Mouse (Mus musculus) stomach, postnatal 0 days (tissue): ENCODE measurements around the gene Psg17. TPM values are rescaled to one million over a fixed set of nuclear protein-coding genes. Genes with fewer than 3 reads are reported as not detected.
"Not testable (repeated sequence)": the region's sequence is repeated elsewhere in the genome, so short reads cannot be mapped to it uniquely, and the experiment has no call there.

Experiments
- ATAC-seq: fragments of 200-750 bp; cut with Nextera tagmentation; 2 replicates; pipeline ENCODE4 v1.8.0; 2017; ENCODE audit not compliant: low FRiP score, low TSS enrichment
- DNase-seq: peaks from one replicate; pipeline ENCODE4 v3.0.0-alpha.2; 2016; ENCODE audit warnings: low spot score
- H3K27ac ChIP-seq: fragments of 300-500 bp; sonication (generic); replicated peaks from 2 replicates; pipeline ENCODE4 v1.5.1; 2014; ENCODE audit warnings: mild to moderate bottlenecking, control low read depth
- H3K27me3 ChIP-seq: fragments of 300-500 bp; sonication (generic); 2 replicates; pipeline ENCODE4 v1.6.1; 2014; ENCODE audit warnings: low read length; ENCODE audit not compliant: control insufficient read depth, insufficient read depth
- H3K36me3 ChIP-seq: fragments of 300-500 bp; sonication (generic); 2 replicates; pipeline ENCODE4 v1.6.1; 2014; ENCODE audit warnings: low read length, mixed read lengths; ENCODE audit not compliant: control insufficient read depth, insufficient read depth
- H3K4me1 ChIP-seq: fragments of 300-500 bp; sonication (generic); replicated peaks from 2 replicates; pipeline ENCODE4 v1.6.1; 2014; ENCODE audit warnings: antibody characterized with exemption; ENCODE audit not compliant: control insufficient read depth, insufficient read depth
- H3K4me2 ChIP-seq: fragments of 300-500 bp; sonication (generic); replicated peaks from 2 replicates; pipeline ENCODE4 v1.6.1; 2014; ENCODE audit warnings: low read depth, mild to moderate bottlenecking, control low read depth, moderate library complexity
- H3K4me3 ChIP-seq: fragments of 300-500 bp; sonication (generic); 2 replicates; pipeline ENCODE4 v1.5.1; 2014; ENCODE audit warnings: low read depth, low read length, control low read depth
- H3K9ac ChIP-seq: fragments of 300-500 bp; sonication (generic); 2 replicates; pipeline ENCODE4 v1.6.1; 2014; ENCODE audit warnings: mild to moderate bottlenecking, low read length, control low read depth, mixed read lengths
- H3K9me3 ChIP-seq: fragments of 300-500 bp; sonication (generic); 2 replicates; pipeline ENCODE4 v1.6.1; 2016; ENCODE audit warnings: low read length; ENCODE audit not compliant: control insufficient read depth
- CTCF ChIP-seq: IDR thresholded peaks from 2 replicates; pipeline ENCODE4 v1.5.1; 2016; ENCODE audit warnings: antibody characterized with exemption, low read depth, mild to moderate bottlenecking, moderate library complexity
- EP300 ChIP-seq: optimal IDR thresholded peaks from 2 replicates; pipeline ENCODE3; 2016; ENCODE audit warnings: antibody characterized with exemption
- WGBS: fragments of 180-500 bp; shearing (Covaris S2); extraction: QIAGEN DNeasy Blood & Tissue Kit; methylation state at CpG from one replicate; pipeline ENCODE4 v1.1.7; 2014; 5-methylcytosine and 5-hydroxymethylcytosine counted together
- polyA plus RNA-seq: library from polyadenylated mRNA; unstranded; fragments of >200 nt; fragmentation: Nextera tagmentation; extraction: Ambion mirVana; gene quantifications from 2 replicates; pipeline ENCODE4 v1.2.1, GENCODE M21; 2015

Gene Psg17
- 0.06 and 0.08 TPM in 2 replicates for polyA plus RNA-seq

GRCm38 (mm10) chr7:18821507-18821906, at the start of gene Psg17:
TSS of gene Psg17 (minus strand) at chr7:18821607.
- no peaks in the 10 kb centered on the region for H3K4me1 ChIP-seq
- no peak within 1 kb of the TSS for H3K4me3 ChIP-seq
- H3K9ac ChIP-seq: no peak within 1 kb of the TSS
- no peaks in the 10 kb centered on the region for H3K9me3 ChIP-seq
- H3K36me3 ChIP-seq: no peaks in the 10 kb centered on the region
- no peaks in the 10 kb centered on the region for H3K27me3 ChIP-seq
- no peak within 1 kb of the TSS for H3K4me2 ChIP-seq
- H3K27ac ChIP-seq: no peak within 1 kb of the TSS
- 55% methylated on average over 3 of the region's 3 CpGs for WGBS
- DNase-seq (no peak), ATAC-seq (no peak)
- TF ChIP-seq CTCF (no peak), EP300 (no peak)

GRCm38 (mm10) chr7:18871031-18871430, 49.6 kb upstream of the Psg17 start, which contains the start of gene Pglyrp1:
TSS of gene Pglyrp1 (plus strand) at chr7:18871331.
- not testable (repeated sequence) for H3K4me1 ChIP-seq, H3K27ac ChIP-seq, H3K4me3 ChIP-seq, H3K9me3 ChIP-seq, H3K36me3 ChIP-seq, H3K9ac ChIP-seq, ATAC-seq, H3K27me3 ChIP-seq, DNase-seq, H3K4me2 ChIP-seq
- no CpG with 5 or more reads among the region's 8 CpGs for WGBS

DNA sequence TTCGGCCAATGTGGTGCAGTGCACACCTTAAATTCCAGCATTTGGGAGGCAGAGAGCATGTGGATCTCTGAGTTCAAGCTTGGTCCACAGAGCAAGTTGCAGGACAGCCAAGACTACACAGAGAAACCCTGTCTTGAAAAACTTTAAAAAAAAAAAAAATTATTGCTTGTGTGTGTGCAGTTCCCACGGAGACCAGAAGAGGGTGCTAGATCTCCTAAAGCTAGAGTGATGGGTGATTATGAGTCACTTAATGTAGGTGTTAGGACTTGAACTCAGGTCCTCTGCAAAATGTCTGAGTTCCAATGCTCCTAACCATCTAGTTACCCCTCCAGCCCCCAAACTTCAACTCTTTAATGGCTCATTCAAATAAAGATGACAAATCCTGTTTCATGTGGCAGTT, 47.1 kb upstream of the Psg17 start:
- no peak for DNase-seq
- Histone ChIP-seq H3K4me3 (no peak overlapping the region), H3K36me3 (no peaks in the 10 kb centered on the region), H3K4me1 (no peaks in the 10 kb centered on the region), H3K27me3 (no peaks in the 10 kb centered on the region), H3K9me3 (no peaks in the 10 kb centered on the region), H3K9ac (no peak overlapping the region), H3K4me2 (no peak overlapping the region), H3K27ac (no peak overlapping the region)
- WGBS: 86% methylated on average over 2 of the region's 2 CpGs
- TF ChIP-seq CTCF: peak; percentile 31
- TF ChIP-seq EP300: no peak
- ATAC-seq: no peak

DNA sequence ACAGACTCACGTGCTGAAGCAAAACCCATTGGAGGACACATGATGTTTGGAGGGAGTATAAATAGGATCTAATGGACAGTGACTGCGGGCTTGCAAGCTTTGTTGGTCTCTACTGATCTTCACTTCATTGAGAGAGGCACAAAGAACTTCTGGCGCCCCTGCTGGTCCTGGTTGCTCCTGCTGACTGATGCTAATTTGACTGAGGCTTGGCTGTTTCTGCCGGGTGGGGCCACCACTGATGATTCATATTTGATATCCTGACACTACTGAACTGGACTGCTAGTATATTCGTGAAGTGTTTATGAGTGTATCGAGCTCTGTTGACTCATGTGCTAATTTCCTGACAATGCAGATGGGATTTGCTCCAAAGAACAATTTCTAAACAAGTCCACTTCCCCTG, 41.4 kb upstream of the Psg17 start:
- Histone ChIP-seq H3K36me3 (no peaks in the 10 kb centered on the region), H3K27ac (no peak overlapping the region), H3K4me2 (no peak overlapping the region), H3K27me3 (no peaks in the 10 kb centered on the region), H3K9me3 (no peaks in the 10 kb centered on the region), H3K4me3 (no peak overlapping the region), H3K9ac (no peak overlapping the region), H3K4me1 (no peaks in the 10 kb centered on the region; the same call in 1 of the 2 replicates)
- whole genome bisulfite sequencing: 81% methylated on average over 6 of the region's 6 CpGs
- no peak for DNase-seq
- ATAC-seq: no peak
- TF ChIP-seq CTCF (no peak), EP300 (no peak)

DNA sequence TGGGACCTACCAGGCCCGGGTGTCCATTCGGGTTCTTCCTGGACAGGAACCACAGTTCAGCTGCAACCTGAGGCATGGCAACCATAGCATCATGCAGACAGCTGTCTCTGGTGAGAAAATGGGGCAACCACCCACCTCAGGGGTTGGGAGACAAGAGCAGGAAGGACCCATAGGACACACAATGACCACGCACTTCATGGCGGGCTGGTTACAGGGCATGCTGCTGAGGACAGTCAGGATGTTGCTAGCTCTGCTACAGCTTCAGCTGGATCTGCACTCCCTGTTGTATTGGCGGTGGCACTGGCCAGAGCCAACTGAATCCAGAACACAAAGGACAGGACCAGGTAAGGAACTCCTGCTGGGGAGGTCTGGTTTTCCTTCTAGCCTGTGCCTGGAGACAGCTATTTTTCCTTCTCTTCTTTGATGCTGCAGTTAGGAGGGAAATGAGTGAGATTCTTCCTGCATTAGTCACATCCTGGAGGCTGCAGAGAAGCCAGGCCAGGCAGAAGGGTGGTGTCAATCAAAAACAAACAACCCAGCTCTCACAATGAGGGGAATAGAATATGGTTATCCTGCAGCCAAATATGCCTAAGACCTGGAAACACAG, 37.0 kb upstream of the Psg17 start:
- Histone ChIP-seq H3K4me3 (no peak overlapping the region), H3K9ac (0 out of 2 replicates have a peak overlapping the region, but pooled peaks have one; percentile 0), H3K4me2 (no peak overlapping the region), H3K36me3 (no peaks in the 10 kb centered on the region), H3K9me3 (no peaks in the 10 kb centered on the region), H3K27me3 (no peaks in the 10 kb centered on the region), H3K4me1 (no peaks in the 10 kb centered on the region; the same call in 1 of the 2 replicates), H3K27ac (0 out of 2 replicates have a peak overlapping the region, but pooled peaks have one; percentile 9)
- ATAC-seq: no peak
- TF ChIP-seq CTCF (no peak), EP300 (no peak)
- DNase-seq: peak; percentile 11
- 65% methylated on average over 5 of the region's 5 CpGs for WGBS

- no peak overlapping the region for H3K9ac ChIP-seq
- H3K36me3 ChIP-seq: no peaks in the 10 kb centered on the region
- WGBS: 66% methylated on average over 1 of the region's 1 CpGs
- H3K27ac ChIP-seq: no peak overlapping the region
- no peaks in the 10 kb centered on the region for H3K4me1 ChIP-seq
- no peak overlapping the region for H3K4me2 ChIP-seq
- no peak overlapping the region for H3K4me3 ChIP-seq
- no peaks in the 10 kb centered on the region for H3K27me3 ChIP-seq
- ATAC-seq (no peak), DNase-seq (no peak)
- H3K9me3 ChIP-seq: no peaks in the 10 kb centered on the region
- TF ChIP-seq CTCF: no peak
- no peak for TF ChIP-seq EP300
Observed at GRCm38 (mm10) chr7:18848395-18848794, 27.0 kb upstream of the Psg17 start.
